Mouse (Mus musculus): ENCODE data around the gene Atp6v1e2. TPM values are rescaled to one million over a fixed set of nuclear protein-coding genes. Genes with fewer than 3 reads are reported as not detected.

The Atp6v1e2 gene
- total RNA-seq (2012; rRNA removed) (not detected in 2 replicates), total RNA-seq (2014; rRNA removed) (not detected in 2 replicates), polyA plus RNA-seq (2012; ENCODE audit: insufficient read length, low read depth) (not detected in 2 replicates)

GRCm38 (mm10) chr17:86947840-86948796 is at the start of gene Atp6v1e2:
Gene Atp6v1e2 (minus strand): TSS chr17:86947897.
- dilution Hi-C loops (cut with MboI; ENCODE audit: extremely low pct_ligation_motif_present, extremely low pct_unique_long_range_greater_than_20kb, low sequenced_read_pairs) (no loop called here), in situ Hi-C loops (cut with MboI; ENCODE audit: low pct_ligation_motif_present, low pct_unique_long_range_greater_than_20kb, low sequenced_read_pairs) (no loop called here)
- no peak within 1 kb of the TSS for H3K27ac ChIP-seq (ENCODE audit: insufficient read depth, low read depth)
- H3K4me1 ChIP-seq (ENCODE audit: control insufficient read depth in 1 of 2, insufficient read depth in 2 of 2) = peaks cover 7 to 25% of the 10 kb centered on the region in 2 experiments; a peak in 3 of 4 replicates
- DNase-seq (ENCODE audit: extremely low read depth) = no peak
- H3K4me3 ChIP-seq (replicated peaks in 1 of 3; ENCODE audit: low read depth in 2 of 3, low read length in 2 of 3, poor library complexity in 1 of 3) = no peak within 1 kb of the TSS
- H3K4me2 ChIP-seq (ENCODE audit: insufficient read depth, low read depth, poor library complexity, severe bottlenecking) = no peak within 1 kb of the TSS
- no peaks in the 10 kb centered on the region for H3K79me2 ChIP-seq (replicated peaks; ENCODE audit: control insufficient read depth, extremely low read depth, insufficient read depth, poor library complexity, severe bottlenecking)
- no peak for TF ChIP-seq PAX5 (IDR thresholded peaks at IDR 0.05; ENCODE audit: low read length)
- TF ChIP-seq ZMIZ1 (IDR thresholded peaks at IDR 0.05; ENCODE audit: low read depth, low read length) = no peak
- TF ChIP-seq USF1 (IDR thresholded peaks at IDR 0.05; ENCODE audit: low read depth, low read length) = no peak
- TF ChIP-seq MXI1 (IDR thresholded peaks at IDR 0.05; ENCODE audit: low read depth, low read length) = no peak
- no peak for TF ChIP-seq RCOR1 (conservative IDR thresholded peaks at IDR 0.05; ENCODE audit: low read depth, low read length)
- H3K9ac ChIP-seq (ENCODE audit: insufficient read depth, low read depth) = no peak within 1 kb of the TSS
- H3K36me3 ChIP-seq (replicated peaks in 1 of 2; ENCODE audit: control insufficient read depth in 1 of 2, insufficient read depth in 1 of 2, low read length in 1 of 2) = no peaks in the 10 kb centered on the region
- no peaks in the 10 kb centered on the region for H3K9me3 ChIP-seq (replicated peaks; ENCODE audit: low read length)
- no peaks in the 10 kb centered on the region for H3K27me3 ChIP-seq (replicated peaks)

DNA sequence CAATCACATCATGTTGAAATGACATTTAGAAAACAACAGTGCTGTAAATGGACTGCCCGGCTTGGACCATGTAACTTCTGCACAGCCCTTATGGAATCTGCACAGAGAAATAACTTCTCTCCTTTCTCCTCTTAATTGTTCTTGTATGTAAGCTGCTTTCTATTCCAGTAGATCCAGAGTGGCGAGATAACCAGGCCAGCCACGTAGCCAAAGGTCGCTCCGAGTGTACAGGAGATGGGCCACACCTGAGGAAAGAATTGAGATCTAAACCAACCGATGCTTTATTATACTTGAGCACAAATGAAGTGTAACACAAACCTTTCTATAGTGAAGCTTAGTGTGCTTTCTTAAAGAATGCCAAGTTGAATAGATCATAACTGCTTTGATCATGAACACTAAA is 49.6 kb upstream of the Atp6v1e2 start:
- dilution Hi-C loops (cut with MboI; ENCODE audit: extremely low pct_ligation_motif_present, extremely low pct_unique_long_range_greater_than_20kb, low sequenced_read_pairs) = no loop called here
- no peak for DNase-seq (ENCODE audit: extremely low read depth)
- in situ Hi-C loops (cut with MboI; ENCODE audit: low pct_ligation_motif_present, low pct_unique_long_range_greater_than_20kb, low sequenced_read_pairs) = no loop called here
- H3K4me3 ChIP-seq (replicated peaks in 1 of 3; ENCODE audit: low read depth in 2 of 3, low read length in 2 of 3, poor library complexity in 1 of 3) = no peak overlapping the region
- TF ChIP-seq SIN3A (IDR thresholded peaks at IDR 0.05; ENCODE audit: low read length) = no peak
- TF ChIP-seq RAD21 (IDR thresholded peaks at IDR 0.05; ENCODE audit: low read depth, low read length) = no peak
- no peak for TF ChIP-seq TBP (conservative IDR thresholded peaks at IDR 0.05; ENCODE audit: low read depth, low read length)
- TF ChIP-seq JUN (IDR thresholded peaks at IDR 0.05; ENCODE audit: insufficient read depth, low read depth, low read length) = no peak
- TF ChIP-seq GABPA (IDR thresholded peaks at IDR 0.05; ENCODE audit: insufficient replicate concordance, low read depth, low read length) = no peak
- TF ChIP-seq TCF12 (IDR thresholded peaks at IDR 0.05; ENCODE audit: low read depth, low read length) = no peak
- no peak for TF ChIP-seq POLR2AphosphoS2 (IDR thresholded peaks at IDR 0.05; ENCODE audit: low read depth, low read length)
- TF ChIP-seq CHD1 (IDR thresholded peaks at IDR 0.05; ENCODE audit: low read depth, low read length) = no peak
- no peak for TF ChIP-seq ZMIZ1 (IDR thresholded peaks at IDR 0.05; ENCODE audit: low read depth, low read length)
- no peak for TF ChIP-seq JUND (conservative IDR thresholded peaks at IDR 0.05; ENCODE audit: low read depth, low read length)
- TF ChIP-seq ZC3H11A (IDR thresholded peaks at IDR 0.05; ENCODE audit: low read depth, low read length) = no peak
- no peak for TF ChIP-seq BHLHE40 (IDR thresholded peaks at IDR 0.05; ENCODE audit: low read depth, low read length)
- no peak for TF ChIP-seq MEF2A (IDR thresholded peaks at IDR 0.05; ENCODE audit: borderline replicate concordance, low read depth, low read length)
- no peak for TF ChIP-seq PAX5 (IDR thresholded peaks at IDR 0.05; ENCODE audit: low read length)
- peaks cover 43 to 82% of the 10 kb centered on the region in 2 experiments for H3K36me3 ChIP-seq (replicated peaks in 1 of 2; ENCODE audit: control insufficient read depth in 1 of 2, insufficient read depth in 1 of 2, low read length in 1 of 2)
- H3K9me3 ChIP-seq (replicated peaks; ENCODE audit: low read length) = no peaks in the 10 kb centered on the region
- H3K4me1 ChIP-seq (ENCODE audit: control insufficient read depth in 1 of 2, insufficient read depth in 2 of 2) = no peaks in the 10 kb centered on the region
- H3K9ac ChIP-seq (ENCODE audit: insufficient read depth, low read depth) = no peak overlapping the region
- no peak overlapping the region for H3K27ac ChIP-seq (ENCODE audit: insufficient read depth, low read depth)
- H3K27me3 ChIP-seq (replicated peaks) = no peaks in the 10 kb centered on the region
- H3K4me2 ChIP-seq (ENCODE audit: insufficient read depth, low read depth, poor library complexity, severe bottlenecking) = no peak overlapping the region
- H3K79me2 ChIP-seq (replicated peaks; ENCODE audit: control insufficient read depth, extremely low read depth, insufficient read depth, poor library complexity, severe bottlenecking) = no peaks in the 10 kb centered on the region
